Mouse (Mus musculus): ENCODE results near the gene Hipk4. TPM values are rescaled to one million over a fixed set of nuclear protein-coding genes. Genes with fewer than 3 reads are reported as not detected.

The Hipk4 gene
- polyA plus RNA-seq, 1 experiment from 2014 or later: 0.09 TPM

DNA sequence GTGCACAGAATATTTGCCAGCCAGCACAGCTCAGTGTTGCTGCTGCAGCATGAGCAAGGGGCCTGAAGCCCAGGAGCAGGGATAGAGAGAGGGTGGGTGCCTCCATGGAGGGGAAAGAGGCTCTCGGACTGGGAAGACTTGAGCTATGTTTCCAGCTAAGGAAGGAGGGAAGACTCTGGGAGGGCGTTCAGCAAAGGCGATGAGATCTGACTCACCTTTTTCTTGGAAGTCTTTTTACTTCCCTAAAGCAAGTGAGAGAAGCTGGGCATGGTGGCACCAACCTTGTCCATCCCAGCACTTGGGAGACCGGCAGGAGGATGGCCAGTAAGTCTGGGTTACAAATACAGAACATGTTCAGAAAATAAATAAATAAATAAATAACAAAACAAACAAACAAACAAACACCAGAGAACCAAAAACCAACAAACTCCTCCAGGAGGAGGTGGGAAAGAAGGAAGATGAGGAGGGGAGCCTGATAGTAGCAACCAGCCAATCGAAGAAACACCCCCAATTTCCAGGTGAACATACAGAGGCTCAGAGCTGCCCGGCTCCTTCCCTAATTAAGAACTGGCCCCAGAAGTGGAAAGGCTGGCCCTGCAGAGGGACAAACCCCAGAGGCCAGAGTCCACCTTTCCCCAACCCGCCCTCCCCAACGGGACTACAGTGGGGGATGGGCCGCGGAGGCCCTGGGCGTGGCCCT lies 42.0 kb upstream of the Hipk4 start:
- 15% methylated on average over 11 of the region's 11 CpGs for WGBS (ENCODE audit: insufficient replicate concordance)
- ATAC-seq (ENCODE audit: low read depth): no peak
- peak overlapping the region; percentile 73 for H3K9ac ChIP-seq (ENCODE audit: low read depth, low read length)
- H3K9me3 ChIP-seq (replicated peaks; ENCODE audit: control insufficient read depth, low read length): no peaks in the 10 kb centered on the region
- peak overlapping the region; percentile 54 for H3K4me3 ChIP-seq (ENCODE audit: low read depth, low read length)
- H3K36me3 ChIP-seq (ENCODE audit: control insufficient read depth, insufficient read depth): peaks cover 20% of the 10 kb centered on the region
- no peaks in the 10 kb centered on the region for H3K27me3 ChIP-seq (ENCODE audit: control insufficient read depth, insufficient read depth, low read depth, low read length)
- peak overlapping the region; percentile 81 for H3K4me2 ChIP-seq (ENCODE audit: low read depth, low read length)
- peaks cover 78% of the 10 kb centered on the region for H3K4me1 ChIP-seq (ENCODE audit: control insufficient read depth, low read depth, low read length)
- peak overlapping the region; percentile 92 for H3K27ac ChIP-seq (ENCODE audit: low read length)

- Histone ChIP-seq H3K4me3 (ENCODE audit: low read depth, low read length) (peak overlapping the region; percentile 54), H3K27ac (ENCODE audit: low read length) (peak overlapping the region; percentile 92), H3K9ac (ENCODE audit: low read depth, low read length) (peak overlapping the region; percentile 73), H3K4me2 (ENCODE audit: low read depth, low read length) (peak overlapping the region; percentile 81), H3K27me3 (ENCODE audit: control insufficient read depth, insufficient read depth, low read depth, low read length) (no peaks in the 10 kb centered on the region), H3K9me3 (replicated peaks; ENCODE audit: control insufficient read depth, low read length) (no peaks in the 10 kb centered on the region), H3K36me3 (ENCODE audit: control insufficient read depth, insufficient read depth) (peaks cover 15% of the 10 kb centered on the region), H3K4me1 (ENCODE audit: control insufficient read depth, low read depth, low read length) (peaks cover 73% of the 10 kb centered on the region)
- WGBS (ENCODE audit: insufficient replicate concordance): 0% methylated on average over 12 of the region's 12 CpGs
- peak; percentile 98 for ATAC-seq (ENCODE audit: low read depth)
These were observed 41.5 kb upstream of the Hipk4 start for GRCm38 (mm10) chr7:27481627-27481969.

DNA sequence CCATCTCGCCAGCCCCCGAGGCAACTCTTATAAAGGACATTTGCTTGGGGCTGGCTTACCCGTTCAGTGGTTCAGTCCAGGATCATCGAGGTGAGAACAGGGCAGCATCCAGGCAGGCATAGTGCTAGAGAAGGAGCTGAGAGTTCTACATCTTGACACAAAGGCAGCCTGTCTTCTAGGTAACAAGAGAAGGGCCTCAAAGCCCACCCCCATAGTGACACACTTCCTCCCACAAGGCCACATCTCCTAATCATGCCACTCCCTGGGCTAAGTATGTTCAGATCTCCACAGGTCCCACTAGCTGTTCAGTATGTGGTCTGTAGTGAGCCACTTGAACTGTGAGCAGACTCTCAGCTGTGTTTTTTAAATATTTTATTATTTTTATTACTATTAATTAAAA lies 39.2 kb upstream of the Hipk4 start:
- Histone ChIP-seq H3K9me3 (replicated peaks; ENCODE audit: control insufficient read depth, low read length) (no peaks in the 10 kb centered on the region), H3K27ac (ENCODE audit: low read length) (no peak overlapping the region), H3K9ac (ENCODE audit: low read depth, low read length) (no peak overlapping the region), H3K4me2 (ENCODE audit: low read depth, low read length) (no peak overlapping the region), H3K4me3 (ENCODE audit: low read depth, low read length) (no peak overlapping the region), H3K27me3 (ENCODE audit: control insufficient read depth, insufficient read depth, low read depth, low read length) (no peaks in the 10 kb centered on the region), H3K36me3 (ENCODE audit: control insufficient read depth, insufficient read depth) (no peaks in the 10 kb centered on the region), H3K4me1 (ENCODE audit: control insufficient read depth, low read depth, low read length) (peaks cover 66% of the 10 kb centered on the region)
- 73% methylated on average over 4 of the region's 4 CpGs for WGBS (ENCODE audit: insufficient replicate concordance)
- ATAC-seq (ENCODE audit: low read depth): no peak

DNA sequence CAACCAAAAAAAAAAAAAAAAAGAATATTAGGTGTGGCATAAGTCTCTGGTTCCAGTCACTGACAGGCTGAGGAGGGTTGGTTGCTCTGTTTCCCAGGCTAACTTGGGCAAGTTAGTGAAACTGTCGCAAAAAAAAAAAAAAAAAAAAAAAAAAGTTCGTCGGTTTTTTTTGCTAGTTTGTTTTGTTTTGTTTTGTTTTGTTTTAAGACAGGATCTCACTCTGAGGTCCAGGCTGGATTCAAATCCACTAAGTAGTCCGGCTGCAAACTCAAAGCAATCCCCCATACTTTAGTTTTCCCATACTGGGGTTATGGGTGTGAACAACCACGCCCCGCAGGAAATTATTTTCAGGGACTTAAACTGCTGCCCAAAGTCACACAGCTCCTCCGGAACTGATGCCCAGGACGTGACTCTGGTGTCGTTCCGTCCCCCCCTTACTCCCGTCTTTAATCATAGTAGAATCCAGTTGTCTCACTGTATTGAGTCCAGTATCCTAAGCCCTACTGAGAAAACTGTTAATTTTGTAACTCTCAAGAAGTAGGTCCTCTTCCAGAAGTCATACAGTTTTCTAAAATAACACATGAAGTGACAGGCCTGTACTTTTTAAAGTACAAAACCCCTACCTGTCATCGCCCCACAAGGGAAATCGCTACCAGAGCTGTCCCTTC lies 36.8 kb upstream of the Hipk4 start:
- Histone ChIP-seq H3K27ac (ENCODE audit: low read length) (peak overlapping the region; percentile 96), H3K4me1 (ENCODE audit: control insufficient read depth, low read depth, low read length) (peaks cover 65% of the 10 kb centered on the region), H3K9me3 (replicated peaks; ENCODE audit: control insufficient read depth, low read length) (no peaks in the 10 kb centered on the region), H3K36me3 (ENCODE audit: control insufficient read depth, insufficient read depth) (peaks cover 10% of the 10 kb centered on the region), H3K4me2 (ENCODE audit: low read depth, low read length) (peak overlapping the region; percentile 90), H3K27me3 (ENCODE audit: control insufficient read depth, insufficient read depth, low read depth, low read length) (no peaks in the 10 kb centered on the region), H3K9ac (ENCODE audit: low read depth, low read length) (peak overlapping the region; percentile 77), H3K4me3 (ENCODE audit: low read depth, low read length) (peak overlapping the region; percentile 93)
- WGBS (ENCODE audit: insufficient replicate concordance): 2% methylated on average over 13 of the region's 13 CpGs
- ATAC-seq (ENCODE audit: low read depth): no peak

DNA sequence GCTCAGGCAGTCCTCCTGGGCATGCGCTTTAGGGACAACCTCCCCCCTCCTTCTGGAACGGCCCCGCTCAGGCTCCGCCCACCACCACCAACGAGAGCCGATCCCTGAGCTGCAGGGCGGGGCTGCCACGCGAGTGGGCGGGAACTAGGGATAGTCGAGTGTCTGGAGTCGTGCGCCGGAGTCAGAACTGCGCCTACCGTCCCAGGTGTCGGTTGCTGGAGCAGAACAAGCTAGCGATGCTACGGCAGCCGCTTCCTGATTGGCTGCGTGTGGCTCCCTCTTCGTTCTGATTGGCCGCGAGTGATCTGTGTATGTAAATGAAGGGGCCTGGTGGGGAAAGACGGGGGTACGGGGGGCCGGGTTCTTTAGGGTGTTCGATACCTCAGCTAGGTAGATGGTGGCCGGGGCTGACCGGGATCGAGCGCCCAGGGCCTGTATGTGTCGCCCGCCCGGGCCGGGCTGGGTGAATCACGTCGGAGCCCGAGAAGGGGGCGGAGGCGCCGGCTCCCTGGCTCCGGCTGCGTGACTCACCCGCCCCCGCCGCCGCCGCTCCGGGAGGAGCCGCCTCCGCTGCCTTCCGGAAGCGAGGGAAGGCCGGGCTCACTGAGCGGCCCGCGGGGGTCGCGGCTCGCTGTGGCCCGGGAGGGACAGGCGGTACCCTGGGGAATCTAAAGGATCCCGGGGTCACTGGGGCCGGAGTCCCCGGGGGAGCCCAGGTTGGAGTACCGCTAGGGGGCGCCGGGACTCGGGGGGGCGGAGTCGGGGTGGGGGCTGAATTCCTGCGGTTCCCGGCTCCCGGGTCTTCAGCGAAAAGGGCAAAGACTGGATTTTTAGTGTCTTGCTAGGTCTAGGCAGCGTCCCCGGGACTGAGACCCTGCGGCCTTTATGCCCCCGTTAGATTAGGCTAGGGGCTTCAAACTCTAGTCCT lies 36.0 kb upstream of the Hipk4 start, which contains the start of gene Sertad1:
TSS of gene Sertad1 (plus strand) at position 141 of the 928 bp plus-strand sequence.
- Histone ChIP-seq H3K36me3 (ENCODE audit: control insufficient read depth, insufficient read depth) (peaks cover 10% of the 10 kb centered on the region), H3K27ac (ENCODE audit: low read length) (peak within 1 kb of the TSS; percentile 97), H3K27me3 (ENCODE audit: control insufficient read depth, insufficient read depth, low read depth, low read length) (no peaks in the 10 kb centered on the region), H3K4me1 (ENCODE audit: control insufficient read depth, low read depth, low read length) (peaks cover 66% of the 10 kb centered on the region), H3K4me2 (ENCODE audit: low read depth, low read length) (peak within 1 kb of the TSS; percentile 90), H3K9me3 (replicated peaks; ENCODE audit: control insufficient read depth, low read length) (no peaks in the 10 kb centered on the region), H3K9ac (ENCODE audit: low read depth, low read length) (peak within 1 kb of the TSS; percentile 94), H3K4me3 (ENCODE audit: low read depth, low read length) (peak within 1 kb of the TSS; percentile 93)
- peak; percentile 80 for ATAC-seq (ENCODE audit: low read depth)
- WGBS (ENCODE audit: insufficient replicate concordance): under 1% methylated on average over 78 of the region's 80 CpGs

- Histone ChIP-seq H3K27me3 (ENCODE audit: control insufficient read depth, insufficient read depth, low read depth, low read length) (no peaks in the 10 kb centered on the region), H3K4me3 (ENCODE audit: low read depth, low read length) (peak overlapping the region; percentile 93), H3K9ac (ENCODE audit: low read depth, low read length) (peak overlapping the region; percentile 94), H3K9me3 (replicated peaks; ENCODE audit: control insufficient read depth, low read length) (no peaks in the 10 kb centered on the region), H3K27ac (ENCODE audit: low read length) (peak overlapping the region; percentile 97), H3K4me1 (ENCODE audit: control insufficient read depth, low read depth, low read length) (peaks cover 60% of the 10 kb centered on the region), H3K36me3 (ENCODE audit: control insufficient read depth, insufficient read depth) (peaks cover 10% of the 10 kb centered on the region), H3K4me2 (ENCODE audit: low read depth, low read length) (peak overlapping the region; percentile 90)
- ATAC-seq (ENCODE audit: low read depth): no peak
- 2% methylated on average over 13 of the region's 13 CpGs for WGBS (ENCODE audit: insufficient replicate concordance)
These were observed 35.3 kb upstream of the Hipk4 start for GRCm38 (mm10) chr7:27487740-27488268.

GRCm38 (mm10) chr7:27489270-27489869 lies 33.7 kb upstream of the Hipk4 start:
- no peak for ATAC-seq (ENCODE audit: low read depth)
- no peaks in the 10 kb centered on the region for H3K9me3 ChIP-seq (replicated peaks; ENCODE audit: control insufficient read depth, low read length)
- H3K27me3 ChIP-seq (ENCODE audit: control insufficient read depth, insufficient read depth, low read depth, low read length): no peaks in the 10 kb centered on the region
- peaks cover 10% of the 10 kb centered on the region for H3K36me3 ChIP-seq (ENCODE audit: control insufficient read depth, insufficient read depth)
- H3K9ac ChIP-seq (ENCODE audit: low read depth, low read length): peak overlapping the region; percentile 78; the same call in 1 of the 2 replicates
- peak overlapping the region; percentile 88; the same call in 1 of the 2 replicates for H3K4me2 ChIP-seq (ENCODE audit: low read depth, low read length)
- 86% methylated on average over 25 of the region's 25 CpGs for WGBS (ENCODE audit: insufficient replicate concordance)
- H3K27ac ChIP-seq (ENCODE audit: low read length): peak overlapping the region; percentile 97
- no peak overlapping the region; the same call in 1 of the 2 replicates for H3K4me3 ChIP-seq (ENCODE audit: low read depth, low read length)
- H3K4me1 ChIP-seq (ENCODE audit: control insufficient read depth, low read depth, low read length): peaks cover 52% of the 10 kb centered on the region

DNA sequence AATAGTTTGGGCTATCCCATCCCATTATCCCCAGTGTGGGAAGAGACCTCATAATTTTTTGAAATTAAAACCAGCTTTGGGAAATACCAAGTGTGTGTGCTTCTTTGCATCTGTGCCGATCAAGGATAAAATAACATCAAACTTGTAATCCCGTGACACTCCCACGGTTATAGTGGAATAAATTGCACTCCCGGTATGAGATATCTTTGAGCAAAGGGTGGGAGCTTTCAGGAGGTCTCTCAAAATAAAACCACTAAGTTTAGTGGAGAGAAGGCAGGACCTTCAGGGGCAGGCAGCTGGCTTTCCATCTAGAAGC lies 32.9 kb upstream of the Hipk4 start:
- Histone ChIP-seq H3K27ac (ENCODE audit: low read length) (peak overlapping the region; percentile 94), H3K4me2 (ENCODE audit: low read depth, low read length) (peak overlapping the region; percentile 88), H3K4me3 (ENCODE audit: low read depth, low read length) (peak overlapping the region; percentile 65), H3K9ac (ENCODE audit: low read depth, low read length) (peak overlapping the region; percentile 78), H3K27me3 (ENCODE audit: control insufficient read depth, insufficient read depth, low read depth, low read length) (no peaks in the 10 kb centered on the region), H3K36me3 (ENCODE audit: control insufficient read depth, insufficient read depth) (peaks cover 10% of the 10 kb centered on the region), H3K9me3 (replicated peaks; ENCODE audit: control insufficient read depth, low read length) (no peaks in the 10 kb centered on the region), H3K4me1 (ENCODE audit: control insufficient read depth, low read depth, low read length) (peaks cover 49% of the 10 kb centered on the region)
- no peak for ATAC-seq (ENCODE audit: low read depth)
- 20% methylated on average over 4 of the region's 4 CpGs for WGBS (ENCODE audit: insufficient replicate concordance)
